Mouse (Mus musculus) yolk sac, embryonic 10.5 days (tissue): Measurements from ENCODE around the gene Aaas.
A peak's percentile ranks its signal among the peaks of the same experiment; 100 is the strongest.

ENCODE experiments used
- DNase-seq: peaks from one replicate; pipeline ENCODE4 v3.0.0-alpha.2; 2017; ENCODE audit warnings: low spot score

The Aaas gene

GRCm38 (mm10) chr15:102350138-102350941, at the start of gene Aaas:
Aaas (minus strand) TSS chr15:102350771.
- DNase-seq: peak; percentile 93

DNA sequence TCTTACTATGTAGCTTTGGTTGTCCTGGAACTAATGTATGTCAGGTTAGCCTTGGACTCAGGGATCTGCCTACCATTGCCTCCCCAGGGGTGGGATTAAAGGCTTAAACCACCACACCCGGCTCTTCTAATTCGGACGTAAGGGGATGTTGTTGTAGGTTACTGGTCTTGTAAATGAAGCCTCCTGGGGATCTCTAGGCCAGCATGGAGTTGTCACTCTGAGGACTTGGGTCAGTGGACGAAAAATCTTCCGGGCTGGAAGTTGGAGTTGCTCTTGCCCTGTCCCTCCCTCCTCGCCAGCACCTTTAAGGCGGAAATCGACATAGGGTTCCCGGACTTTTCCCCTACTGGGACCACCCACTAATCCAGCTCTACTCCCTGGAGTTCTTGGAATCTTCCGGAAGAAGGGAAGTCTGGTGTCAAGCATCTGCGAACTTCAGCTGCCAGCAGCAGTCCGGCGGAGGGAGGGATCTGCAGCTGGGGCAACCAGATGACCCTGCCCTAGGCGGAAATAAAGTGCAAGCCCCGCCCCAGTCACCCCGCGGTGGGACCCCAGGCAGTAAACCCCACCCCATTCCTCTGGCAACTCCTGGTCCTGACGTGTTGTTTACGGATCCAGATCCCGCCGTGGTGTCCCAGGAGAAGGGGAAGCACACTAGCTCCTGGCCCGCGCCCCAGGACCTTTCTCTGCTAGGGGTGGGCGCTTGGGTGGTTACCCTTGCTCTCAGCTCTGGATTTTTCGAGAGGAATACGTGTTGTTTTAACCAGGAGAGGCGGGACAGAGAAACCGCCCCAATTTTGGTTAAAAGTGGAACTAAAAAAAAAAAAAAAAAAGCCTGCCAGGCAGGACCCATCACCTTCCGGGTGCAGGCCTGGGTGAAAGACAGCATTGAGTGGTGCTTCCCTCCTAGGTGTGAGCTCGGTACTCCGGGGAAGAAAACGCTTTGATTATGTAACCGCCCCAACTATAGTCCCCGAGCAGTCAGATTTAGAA, 49.0 kb upstream of the Aaas start:
- DNase-seq: peak; percentile 95

DNA sequence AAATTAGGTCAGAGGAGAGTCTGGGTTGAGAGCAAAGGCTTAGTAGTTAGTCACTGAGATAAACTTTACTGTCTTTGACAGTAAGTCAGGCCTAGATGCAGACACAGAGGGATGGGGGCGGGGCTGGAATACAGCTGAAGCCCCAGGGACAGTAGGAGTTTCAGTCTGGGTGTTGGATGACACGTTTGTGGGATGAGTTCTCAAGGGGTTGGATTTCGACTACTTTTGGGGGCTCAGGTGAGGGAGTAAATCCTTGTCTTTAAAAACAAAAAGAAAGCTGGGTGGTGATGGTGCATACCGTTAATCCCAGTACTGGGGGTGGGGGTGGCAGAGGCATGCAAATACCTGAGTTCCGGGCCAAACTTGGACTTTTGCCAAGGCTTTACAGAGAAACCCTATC, 48.1 kb upstream of the Aaas start:
- DNase-seq: peak; percentile 51

GRCm38 (mm10) chr15:102395061-102395460, 44.5 kb upstream of the Aaas start:
- peak; percentile 93 for DNase-seq

- DNase-seq: peak; percentile 65
Measured at GRCm38 (mm10) chr15:102393584-102394014, 43.0 kb upstream of the Aaas start.

DNA sequence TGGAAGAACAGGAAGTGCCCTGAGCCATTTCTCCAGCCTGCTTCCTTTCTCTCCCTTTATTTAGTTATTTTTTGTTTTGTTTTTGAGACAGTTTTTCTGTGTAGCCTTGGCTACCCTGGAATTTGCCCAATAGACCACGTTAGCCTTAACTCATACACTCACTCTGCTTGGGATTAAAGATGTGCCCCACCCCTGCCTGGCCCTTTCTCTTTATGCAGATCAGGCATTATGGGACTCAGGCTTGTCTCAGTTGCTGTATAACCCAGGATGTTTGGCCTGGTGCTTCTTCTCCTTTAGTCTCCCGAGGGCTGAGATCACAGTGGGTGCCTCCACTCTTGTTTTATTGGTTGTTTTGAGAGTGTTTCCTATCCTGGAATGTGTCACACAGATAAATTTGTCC, 41.9 kb upstream of the Aaas start:
- DNase-seq: no peak

- no peak for DNase-seq
Measured at GRCm38 (mm10) chr15:102388942-102389341, 38.4 kb upstream of the Aaas start.

DNA sequence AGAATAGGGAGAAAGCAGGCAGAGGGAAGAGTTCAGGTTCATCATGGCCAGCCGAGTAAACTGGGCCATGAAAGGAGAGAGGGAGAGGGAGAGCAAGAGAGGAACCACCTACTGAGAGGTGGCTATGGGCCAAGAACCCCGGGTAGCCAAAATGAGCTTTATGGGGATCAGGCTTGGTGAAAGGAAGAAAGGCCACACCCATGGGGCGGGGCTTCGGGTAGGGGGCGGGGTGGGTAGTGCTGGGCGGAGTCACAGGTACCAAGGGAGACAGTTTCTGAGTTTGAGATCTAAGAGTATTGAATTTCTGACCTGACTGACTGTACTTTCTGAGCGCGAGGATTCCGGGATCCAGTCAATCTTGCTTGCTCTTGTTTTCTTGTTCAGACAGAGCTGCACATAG, 36.1 kb upstream of the Aaas start:
- DNase-seq: no peak

DNA sequence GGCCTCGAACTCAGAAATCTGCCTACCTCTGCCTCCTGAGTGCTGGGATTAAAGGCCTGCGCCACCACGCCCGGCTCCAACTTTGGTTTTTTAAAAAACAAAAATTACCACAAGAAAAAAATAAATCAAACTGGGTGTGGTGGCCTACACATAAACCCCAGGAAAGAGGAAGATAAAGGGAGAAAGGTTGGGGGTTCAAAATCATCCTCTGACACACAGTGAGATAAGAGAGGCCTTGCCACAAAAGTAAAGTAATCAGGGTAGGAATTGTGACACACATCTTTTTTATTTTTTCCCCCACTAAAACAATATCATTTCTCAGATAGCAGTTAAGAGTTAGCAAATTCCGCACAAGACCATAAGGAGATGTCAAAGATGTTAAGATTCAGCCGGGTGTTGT, 33.1 kb upstream of the Aaas start:
- no peak for DNase-seq

DNA sequence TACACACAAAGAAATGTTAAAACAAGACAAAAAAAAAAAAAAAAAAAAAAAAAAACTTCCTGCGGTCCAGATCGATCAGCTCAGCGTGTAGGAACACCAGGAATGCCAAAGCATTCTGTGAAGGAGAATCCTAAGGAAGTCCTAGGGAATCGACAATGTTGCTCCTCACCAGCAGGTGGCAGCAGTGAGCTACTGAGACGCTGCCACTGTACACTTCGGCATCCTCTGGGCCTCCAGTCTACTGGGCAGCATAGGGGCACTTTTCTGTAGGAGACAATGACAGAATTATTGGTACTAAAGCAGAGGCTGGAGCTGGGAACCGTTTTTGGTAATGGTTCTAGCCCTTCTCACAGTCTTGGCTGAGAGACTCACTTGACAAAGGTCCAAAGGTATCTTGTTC, 31.0 kb upstream of the Aaas start:
- peak; percentile 82 for DNase-seq

- no peak for DNase-seq
Measured at GRCm38 (mm10) chr15:102377810-102378262, 27.3 kb upstream of the Aaas start.

DNA sequence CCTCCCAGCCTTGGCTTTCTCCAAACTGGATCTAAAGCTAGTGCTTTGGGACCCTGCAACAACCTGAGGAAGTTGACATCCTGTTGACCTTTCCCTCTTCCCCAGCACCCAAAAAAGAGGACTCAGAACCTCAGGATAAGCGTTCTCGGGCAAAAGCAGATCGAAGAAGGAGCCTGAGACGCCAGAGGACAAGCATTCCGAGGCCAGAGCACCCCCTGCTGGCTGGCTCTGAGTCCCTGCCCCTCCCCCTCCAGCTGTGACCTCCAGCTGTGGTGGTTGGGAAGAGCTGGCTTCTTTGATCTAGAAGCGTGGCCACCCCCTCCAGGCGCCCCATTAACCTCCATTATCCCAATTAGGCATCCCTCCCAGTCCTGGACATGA, 26.6 kb upstream of the Aaas start:
- DNase-seq: peak; percentile 85

- peak; percentile 79 for DNase-seq
Measured at GRCm38 (mm10) chr15:102376453-102377162, 26.0 kb upstream of the Aaas start.

- peak; percentile 78 for DNase-seq
Measured at GRCm38 (mm10) chr15:102370727-102371126, 20.2 kb upstream of the Aaas start.

DNA sequence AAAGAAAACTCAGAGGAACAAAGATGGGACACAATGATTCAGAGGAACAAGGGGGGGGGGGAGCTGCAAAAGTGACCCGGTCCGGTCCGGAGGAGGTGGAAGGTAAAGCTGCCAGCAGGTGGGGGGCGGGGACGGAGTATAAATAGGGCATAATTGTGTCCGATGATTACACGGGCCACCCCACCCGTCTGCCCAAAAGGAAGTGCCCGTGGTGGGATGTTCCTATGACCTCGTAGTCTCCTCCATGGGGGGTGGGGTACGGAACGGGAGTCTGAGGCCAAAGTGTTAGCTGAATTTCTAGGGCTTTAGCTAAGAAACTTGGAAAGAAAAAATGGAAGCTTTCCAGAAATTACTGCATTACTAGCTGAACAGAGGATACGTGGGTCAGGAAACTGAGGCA, 19.4 kb upstream of the Aaas start:
- no peak for DNase-seq

GRCm38 (mm10) chr15:102366733-102367344, 16.3 kb upstream of the Aaas start, which contains the start of gene Sp7:
Sp7 (minus strand) TSS chr15:102367182.
- no peak for DNase-seq

DNA sequence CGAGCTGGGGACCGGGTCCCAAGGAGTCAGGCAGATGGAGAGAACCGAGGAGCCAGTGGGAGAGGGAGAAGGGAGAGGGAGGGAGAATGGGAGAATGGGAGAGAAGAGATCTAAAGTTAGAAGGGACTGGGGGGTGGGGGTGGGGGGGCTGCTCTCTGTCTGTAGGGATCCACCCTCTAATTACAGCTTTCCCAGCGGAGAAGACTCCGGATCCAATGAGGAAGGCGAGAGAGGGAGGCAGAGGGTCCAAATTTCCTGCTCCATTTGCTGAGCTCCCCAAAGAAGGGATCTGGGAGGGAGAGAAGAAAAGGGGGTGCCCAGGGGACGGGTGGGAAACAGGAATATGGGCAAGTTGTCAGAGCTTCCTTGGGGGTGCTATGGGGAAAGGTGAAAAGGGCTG, 15.7 kb upstream of the Aaas start:
- no peak for DNase-seq

- DNase-seq: no peak
Measured at GRCm38 (mm10) chr15:102364678-102365077, 14.1 kb upstream of the Aaas start.

GRCm38 (mm10) chr15:102362648-102363047, 12.1 kb upstream of the Aaas start:
- no peak for DNase-seq

GRCm38 (mm10) chr15:102358834-102359233, 8.3 kb upstream of the Aaas start:
- no peak for DNase-seq

DNA sequence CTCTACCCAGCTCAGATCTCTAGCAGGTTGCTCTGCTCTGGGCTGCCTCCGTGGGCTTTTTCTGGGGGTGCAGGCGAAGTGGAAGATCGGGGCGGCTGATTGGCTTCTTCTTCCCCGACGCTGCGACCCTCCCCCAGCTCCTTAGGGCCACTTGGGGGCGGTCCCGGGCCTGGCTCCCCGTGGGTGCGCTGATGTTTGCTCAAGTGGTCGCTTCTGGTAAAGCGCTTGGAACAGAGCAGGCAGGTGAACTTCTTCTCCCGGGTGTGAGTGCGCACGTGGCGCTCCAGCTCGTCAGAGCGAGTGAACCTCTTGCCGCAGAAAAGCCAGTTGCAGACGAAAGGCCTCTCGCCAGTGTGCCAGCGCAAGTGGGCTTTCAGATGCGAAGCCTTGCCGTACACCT, 7.6 kb upstream of the Aaas start:
- DNase-seq: no peak
